Comparison of ENCODE assay signal across 14 mouse cellular contexts in the genomic region with DNA sequence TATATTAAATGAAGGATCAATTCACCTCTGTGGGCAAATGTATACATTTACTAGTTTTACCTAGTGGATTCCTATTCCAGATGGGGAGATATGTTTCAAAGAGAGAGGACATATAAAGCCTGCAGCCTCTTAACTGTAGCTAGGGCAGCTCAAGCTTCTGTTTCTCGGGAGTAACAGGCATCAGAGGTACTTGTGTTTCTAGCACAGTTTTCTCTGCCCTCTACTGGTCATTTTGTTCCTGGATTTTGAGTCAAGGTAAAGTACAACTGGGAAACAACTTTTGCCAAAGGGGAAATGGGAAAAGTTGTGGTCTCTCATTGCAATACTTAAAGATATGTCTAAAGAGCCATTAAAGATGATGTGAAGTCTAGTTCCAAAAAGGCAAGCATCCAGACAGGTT. TPM values are rescaled to one million over a fixed set of nuclear protein-coding genes. Genes with fewer than 3 reads are reported as not detected.
DNase-seq lines count a peak whose midpoint lies in the region; ATAC-seq and TF ChIP-seq lines count a peak whose summit lies in the region.
"Had no signal": no experiment of that assay in that cellular context is flagged by ENCODE, and none has a peak within 500 bp of the region (broad histone marks: within the 10 kb centered on the region; RNA-seq: fewer than 3 reads in every experiment).

No protein-coding gene starts in this region.

- peak; percentile 36 for DNase-seq in heart, postnatal 0 days (ENCODE audit: low spot score)
- DNase-seq in heart, adult 8-10 months (ENCODE audit: low spot score), result no peak
- peak; percentile 23 for DNase-seq in limb, embryonic 14.5 days (ENCODE audit: low spot score)
- no peak for DNase-seq in limb, embryonic 10.5 days (ENCODE audit: low spot score)
- DNase-seq in R1 (ENCODE audit: low read depth, low spot score), result peak; percentile 23
- peak; percentile 13 for DNase-seq in forelimb bud, embryonic 11.5 days (ENCODE audit: low read depth, low spot score)
- DNase-seq: thymus, postnatal 14 days had no signal

- no peaks in the 10 kb centered on the region for H3K4me1 ChIP-seq in heart, postnatal 0 days (ENCODE audit: control insufficient read depth, insufficient read depth)
- no peaks in the 10 kb centered on the region for H3K4me1 ChIP-seq in limb, embryonic 14.5 days (ENCODE audit: control insufficient read depth, insufficient read depth, low read length)
- H3K4me1 ChIP-seq in limb, embryonic 10.5 days, result no peaks in the 10 kb centered on the region
- no peaks in the 10 kb centered on the region for H3K4me1 ChIP-seq in heart, embryonic 11.5 days (ENCODE audit: control insufficient read depth, insufficient read depth, low read length)
- H3K4me1 ChIP-seq: hindbrain, embryonic 13.5 days; limb, embryonic 12.5 days; megakaryocyte, embryonic 14.5 days had no signal

- H3K27ac ChIP-seq in heart, postnatal 0 days (ENCODE audit: low read depth), result no peak overlapping the region
- H3K27ac ChIP-seq in limb, embryonic 14.5 days (replicated peaks; ENCODE audit: low read depth, low read length), result no peak overlapping the region
- H3K27ac ChIP-seq in limb, embryonic 10.5 days, result no peak overlapping the region
- no peak overlapping the region for H3K27ac ChIP-seq in heart, embryonic 11.5 days (ENCODE audit: low read depth, low read length)
- H3K27ac ChIP-seq: hindbrain, embryonic 13.5 days; limb, embryonic 12.5 days had no signal

- TF ChIP-seq EP300 in heart, postnatal 0 days (IDR thresholded peaks at IDR 0.05; ENCODE audit: low read depth), result no peak

- ATAC-seq in heart, postnatal 0 days (ENCODE audit: insufficient read depth, low read depth), result no peak
- ATAC-seq in limb, embryonic 14.5 days (ENCODE audit: low FRiP score, low read depth), result no peak
- no peak for ATAC-seq in heart, embryonic 11.5 days (replicated peaks; ENCODE audit: insufficient number of reproducible peaks, low FRiP score, low TSS enrichment)

- H3K27me3 ChIP-seq in heart, postnatal 0 days (ENCODE audit: control insufficient read depth, insufficient read depth, low read length), result no peaks in the 10 kb centered on the region
- H3K27me3 ChIP-seq in limb, embryonic 14.5 days (ENCODE audit: control insufficient read depth, insufficient read depth, low read length), result no peaks in the 10 kb centered on the region
- H3K27me3 ChIP-seq in limb, embryonic 10.5 days (ENCODE audit: low read depth, poor library complexity, severe bottlenecking), result no peaks in the 10 kb centered on the region
- H3K27me3 ChIP-seq in heart, embryonic 11.5 days (ENCODE audit: control insufficient read depth, insufficient read depth, low read length), result no peaks in the 10 kb centered on the region
- H3K27me3 ChIP-seq: hindbrain, embryonic 13.5 days; limb, embryonic 12.5 days; megakaryocyte, embryonic 14.5 days had no signal

- H3K4me2 ChIP-seq in heart, postnatal 0 days (ENCODE audit: low read depth, low read length), result no peak overlapping the region
- no peak overlapping the region for H3K4me2 ChIP-seq in limb, embryonic 14.5 days (replicated peaks; ENCODE audit: low read depth, low read length, severe bottlenecking)
- H3K4me2 ChIP-seq in heart, embryonic 11.5 days, result no peak overlapping the region
- H3K4me2 ChIP-seq: hindbrain, embryonic 13.5 days; limb, embryonic 12.5 days had no signal

- no peaks in the 10 kb centered on the region for H3K36me3 ChIP-seq in heart, postnatal 0 days (replicated peaks; ENCODE audit: control insufficient read depth, insufficient read depth, low read length)
- no peaks in the 10 kb centered on the region for H3K36me3 ChIP-seq in limb, embryonic 14.5 days (ENCODE audit: control insufficient read depth, insufficient read depth, low read length)
- H3K36me3 ChIP-seq in limb, embryonic 10.5 days, result no peaks in the 10 kb centered on the region
- H3K36me3 ChIP-seq in heart, embryonic 11.5 days (ENCODE audit: control insufficient read depth, insufficient read depth, low read length), result no peaks in the 10 kb centered on the region
- H3K36me3 ChIP-seq: G1E; hindbrain, embryonic 13.5 days; limb, embryonic 12.5 days had no signal

- TF ChIP-seq CTCF in heart, postnatal 0 days (IDR thresholded peaks at IDR 0.05; ENCODE audit: low read depth), result peak; percentile 56

- TF ChIP-seq POLR2A in limb, embryonic 14.5 days (IDR thresholded peaks at IDR 0.05; ENCODE audit: borderline replicate concordance, extremely low read depth, insufficient read depth, insufficient read length), result no peak

- WGBS in heart, postnatal 0 days, result 6% methylated on average over 1 of the region's 1 CpGs
- WGBS in limb, embryonic 14.5 days, result 8% methylated on average over 1 of the region's 1 CpGs
- WGBS in limb, embryonic 10.5 days, result 46% methylated on average over 1 of the region's 1 CpGs
- 17% methylated on average over 1 of the region's 1 CpGs for WGBS in heart, embryonic 11.5 days (ENCODE audit: insufficient replicate concordance)

- H3K9me3 ChIP-seq in heart, postnatal 0 days (replicated peaks; ENCODE audit: control insufficient read depth, low read length), result no peaks in the 10 kb centered on the region
- H3K9me3 ChIP-seq in limb, embryonic 14.5 days (ENCODE audit: control insufficient read depth, low read length), result no peaks in the 10 kb centered on the region
- no peaks in the 10 kb centered on the region for H3K9me3 ChIP-seq in limb, embryonic 10.5 days (replicated peaks)
- no peaks in the 10 kb centered on the region for H3K9me3 ChIP-seq in heart, embryonic 11.5 days (replicated peaks; ENCODE audit: control insufficient read depth, low read length)
- H3K9me3 ChIP-seq: hindbrain, embryonic 13.5 days; limb, embryonic 12.5 days had no signal

- H3K4me3 ChIP-seq in heart, postnatal 0 days (ENCODE audit: low read depth, low read length), result no peak overlapping the region
- H3K4me3 ChIP-seq in limb, embryonic 14.5 days (replicated peaks; ENCODE audit: low read length), result no peak overlapping the region
- no peak overlapping the region for H3K4me3 ChIP-seq in limb, embryonic 10.5 days
- H3K4me3 ChIP-seq in heart, embryonic 11.5 days (ENCODE audit: low read depth, low read length), result no peak overlapping the region
- H3K4me3 ChIP-seq: hindbrain, embryonic 13.5 days; limb, embryonic 12.5 days; megakaryocyte, embryonic 14.5 days had no signal

- no peak overlapping the region for H3K9ac ChIP-seq in heart, postnatal 0 days (replicated peaks; ENCODE audit: low read depth, low read length)
- H3K9ac ChIP-seq in limb, embryonic 14.5 days (ENCODE audit: low read depth, low read length, severe bottlenecking), result no peak overlapping the region
- no peak overlapping the region for H3K9ac ChIP-seq in heart, embryonic 11.5 days (ENCODE audit: low read depth, low read length)
- H3K9ac ChIP-seq: hindbrain, embryonic 13.5 days; limb, embryonic 12.5 days had no signal

RNA-seq across cellular contexts. Expression of gene Oxgr1, which starts 37.1 kb away (rescaled TPM):
- 1.2 TPM in 1 of 2 replicates, not detected in the other for total RNA-seq in heart, postnatal 0 days (2014; rRNA removed; ENCODE audit: low replicate concordance)
- polyA plus RNA-seq in heart, postnatal 0 days (2015; fragmentation: Nextera tagmentation; extraction: Ambion mirVana), result not detected in 2 replicates
- total RNA-seq in heart, adult 8-10 months (2022), result not detected
- polyA plus RNA-seq in limb, embryonic 14.5 days (2012; rRNA removed), result 0.08 TPM in 2 replicates
- polyA plus RNA-seq in limb, embryonic 14.5 days (2014; fragmentation: Nextera tagmentation; extraction: Ambion mirVana), result 0.08 and 0.23 TPM in 2 replicates
- not detected in 2 replicates for polyA plus RNA-seq in limb, embryonic 10.5 days (2016; fragmentation: Nextera tagmentation; extraction: Ambion mirVana)
- polyA plus RNA-seq in heart, embryonic 11.5 days (2014; fragmentation: Nextera tagmentation; extraction: Ambion mirVana), result not detected in 2 replicates
- polyA plus RNA-seq: G1E; hindbrain, embryonic 13.5 days; limb, embryonic 12.5 days; neural tube, embryonic 14.5 days; small intestine, adult 2 months had no signal

Comparison
In these comparisons a context has a peak if more than half of its experiments do, and no peak if none do; other contexts are left out.
1. DNase-seq: peak in heart, postnatal 0 days (single experiment), limb, embryonic 14.5 days (single experiment), R1 (single experiment) and forelimb bud, embryonic 11.5 days (single experiment); none in heart, adult 8-10 months (single experiment) and limb, embryonic 10.5 days (single experiment).